Mouse (Mus musculus) heart, postnatal 0 days (tissue): ENCODE data around the gene Syn3.

Source experiments
- CTCF ChIP-seq: IDR thresholded peaks from 2 replicates; pipeline ENCODE4 v1.5.1; 2016; ENCODE audit warnings: antibody characterized with exemption, control low read depth, low read depth
- EP300 ChIP-seq: IDR thresholded peaks from 2 replicates; pipeline ENCODE4 v1.6.1; 2016; ENCODE audit warnings: antibody characterized with exemption, low read depth

DNA sequence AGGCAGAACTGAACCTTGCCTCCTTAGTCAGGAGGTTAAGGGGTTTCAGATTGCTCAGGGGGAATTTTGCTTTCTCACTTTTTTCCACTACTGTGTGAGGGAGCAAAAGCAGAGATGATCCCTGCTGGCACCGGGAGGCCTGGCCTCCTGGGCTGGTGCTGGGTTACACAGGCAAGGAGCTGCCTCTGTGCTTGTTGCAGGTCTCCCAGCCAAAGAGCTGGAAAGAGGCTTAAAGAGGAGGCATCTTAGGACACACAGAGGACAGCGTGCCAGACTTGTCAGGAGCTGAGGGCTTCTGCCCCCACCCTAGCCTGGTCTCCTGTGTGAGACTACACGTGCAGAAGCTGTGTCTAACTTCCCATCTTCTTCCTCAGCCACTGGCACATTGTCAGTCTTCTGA, 183.2 kb downstream of the Syn3 start:
- TF ChIP-seq CTCF (no peak), EP300 (no peak)
